Mouse (Mus musculus) cortical plate, adult 2 months (tissue): ENCODE results near the gene Cth.

ENCODE experiments used
- CTCF ChIP-seq: fragments of 200-500 bp; IDR thresholded peaks from 2 replicates; pipeline ENCODE4 v1.5.1; 2011; ENCODE audit warnings: mild to moderate bottlenecking, control low read depth, low read length; ENCODE audit not compliant: insufficient read depth; ENCODE audit errors: extremely low read depth
- POLR2A ChIP-seq: fragments of 200-500 bp; IDR thresholded peaks from 2 replicates; pipeline ENCODE4 v1.6.1; 2011; ENCODE audit warnings: mild to moderate bottlenecking, low read length, control low read depth; ENCODE audit not compliant: insufficient read depth; ENCODE audit errors: extremely low read depth

DNA sequence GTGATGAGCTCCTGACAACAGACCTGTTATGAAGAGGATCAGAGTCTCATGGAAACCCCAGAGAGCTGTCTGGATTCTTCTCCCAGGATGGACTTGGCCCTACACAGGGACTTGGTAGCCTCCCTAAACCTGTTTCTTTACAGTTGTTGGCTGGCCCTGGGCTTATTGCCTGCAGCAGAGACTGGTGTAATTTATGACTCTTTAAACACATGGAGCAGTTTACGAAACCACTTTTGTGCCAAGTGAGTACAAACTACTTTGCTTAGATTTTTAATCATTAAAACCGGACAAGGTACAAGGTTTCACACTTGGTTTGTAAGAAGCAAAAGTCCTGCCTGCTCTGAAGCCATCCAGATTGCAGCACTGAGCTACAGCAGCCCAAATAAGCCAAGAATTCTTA lies 12.7 kb downstream of the Cth start:
- TF ChIP-seq CTCF (no peak), POLR2A (no peak)
